Mouse (Mus musculus): Measurements from ENCODE around the gene Mgrn1.

DNA sequence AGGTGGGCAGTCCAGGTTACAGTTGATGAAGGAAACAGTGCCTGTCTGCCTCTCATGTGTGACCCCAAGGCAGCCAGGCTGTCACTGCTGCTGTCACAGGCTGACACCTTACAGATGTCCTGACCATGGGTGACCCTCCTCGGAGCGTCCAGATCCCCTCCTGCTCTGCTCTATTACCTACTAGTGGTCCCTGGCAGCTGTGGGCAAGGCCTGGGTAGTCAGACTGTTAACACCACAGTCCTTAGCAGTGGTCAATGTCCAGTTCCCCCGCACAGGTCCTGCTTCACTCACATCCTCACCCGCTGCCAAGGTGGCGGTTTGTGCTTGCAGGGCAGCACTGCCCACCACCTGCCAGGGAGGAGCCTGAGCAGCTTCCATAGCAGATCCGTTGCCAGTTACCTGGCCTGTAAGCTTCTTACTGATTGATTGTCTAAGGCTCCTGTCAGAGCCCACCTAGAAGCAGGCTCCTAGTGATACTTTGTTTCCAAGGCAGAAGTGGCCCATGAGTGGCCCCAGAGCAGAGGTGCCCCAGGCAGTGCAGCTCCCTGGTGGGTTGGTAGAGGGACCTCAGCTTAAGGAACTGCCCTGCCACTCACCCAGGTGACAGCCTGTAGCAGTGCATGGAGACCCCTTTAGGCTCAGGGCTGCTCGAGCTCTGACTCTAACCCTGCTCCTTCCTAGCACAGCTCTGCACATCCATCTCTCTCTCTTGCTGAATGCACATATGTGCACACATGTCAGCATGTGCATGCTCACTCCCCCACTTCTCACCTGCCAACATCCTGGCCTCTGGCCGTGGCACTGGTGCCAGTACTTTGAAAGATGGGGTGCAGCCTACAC lies 51.5 kb downstream of the Mgrn1 start:
- TF ChIP-seq USF1 (IDR thresholded peaks at IDR 0.05; ENCODE audit: low read depth, low read length) (no peak), MEF2A (IDR thresholded peaks at IDR 0.05; ENCODE audit: extremely low read depth, insufficient replicate concordance, low read depth, low read length, poor library complexity, severe bottlenecking) (no peak), ZNF384 (IDR thresholded peaks at IDR 0.05; ENCODE audit: low read depth, low read length) (no peak), POLR2A (IDR thresholded peaks at IDR 0.05; ENCODE audit: control insufficient read depth in 1 of 2, insufficient read depth in 1 of 2, low read depth in 1 of 2, low read length in 2 of 2, poor library complexity in 1 of 2) (no peak), CHD2 (IDR thresholded peaks at IDR 0.05; ENCODE audit: low read length) (no peak), GATA1 (IDR thresholded peaks at IDR 0.05; ENCODE audit: low read depth, low read length) (no peak)
